Mouse (Mus musculus) kidney, embryonic 16.5 days (tissue): Measurements from ENCODE around the gene Mfsd12. TPM values are rescaled to one million over a fixed set of nuclear protein-coding genes. Genes with fewer than 3 reads are reported as not detected.

Experiments
- ATAC-seq: fragments of 200-750 bp; cut with Nextera tagmentation; 2 replicates; pipeline ENCODE4 v1.8.0; 2017; ENCODE audit warnings: moderate TSS enrichment; ENCODE audit not compliant: low FRiP score, low TSS enrichment
- H3K27ac ChIP-seq: fragments of 300-500 bp; sonication (generic); 2 replicates; pipeline ENCODE4 v1.5.1; 2014; ENCODE audit warnings: low read length
- H3K27me3 ChIP-seq: fragments of 300-500 bp; sonication (generic); 2 replicates; pipeline ENCODE4 v1.6.1; 2014; ENCODE audit warnings: low read length, control low read depth, mixed read lengths; ENCODE audit not compliant: insufficient read depth
- H3K36me3 ChIP-seq: fragments of 300-500 bp; sonication (generic); 2 replicates; pipeline ENCODE4 v1.6.1; 2014; ENCODE audit warnings: low read length, control low read depth, mixed read lengths; ENCODE audit not compliant: insufficient read depth
- H3K4me1 ChIP-seq: fragments of 300-500 bp; sonication (generic); 2 replicates; pipeline ENCODE4 v1.6.1; 2014; ENCODE audit warnings: low read length, control low read depth, mixed read lengths; ENCODE audit not compliant: insufficient read depth
- H3K4me2 ChIP-seq: fragments of 300-500 bp; sonication (generic); replicated peaks from 2 replicates; pipeline ENCODE4 v1.6.1; 2014; ENCODE audit warnings: low read depth, low read length
- H3K4me3 ChIP-seq: fragments of 300-500 bp; sonication (generic); 2 replicates; pipeline ENCODE4 v1.5.1; 2014; ENCODE audit warnings: mild to moderate bottlenecking, low read length
- H3K9ac ChIP-seq: fragments of 300-500 bp; sonication (generic); replicated peaks from 2 replicates; pipeline ENCODE4 v1.6.1; 2014; ENCODE audit warnings: low read length
- H3K9me3 ChIP-seq: fragments of 300-500 bp; sonication (generic); 2 replicates; pipeline ENCODE4 v1.6.1; 2016; ENCODE audit warnings: low read length, control low read depth
- WGBS: fragments of 180-500 bp; shearing (Covaris S2); extraction: QIAGEN DNeasy Blood & Tissue Kit; methylation state at CpG from one replicate; pipeline ENCODE4 v1.1.7; 2014; 5-methylcytosine and 5-hydroxymethylcytosine counted together
- polyA plus RNA-seq: library from polyadenylated mRNA; unstranded; fragments of >200 nt; fragmentation: Nextera tagmentation; extraction: Ambion mirVana; gene quantifications from 2 replicates; pipeline ENCODE4 v1.2.1, GENCODE M21; 2015

Mfsd12 gene
- polyA plus RNA-seq, 1 experiment from 2014 or later = 12.5 TPM

DNA sequence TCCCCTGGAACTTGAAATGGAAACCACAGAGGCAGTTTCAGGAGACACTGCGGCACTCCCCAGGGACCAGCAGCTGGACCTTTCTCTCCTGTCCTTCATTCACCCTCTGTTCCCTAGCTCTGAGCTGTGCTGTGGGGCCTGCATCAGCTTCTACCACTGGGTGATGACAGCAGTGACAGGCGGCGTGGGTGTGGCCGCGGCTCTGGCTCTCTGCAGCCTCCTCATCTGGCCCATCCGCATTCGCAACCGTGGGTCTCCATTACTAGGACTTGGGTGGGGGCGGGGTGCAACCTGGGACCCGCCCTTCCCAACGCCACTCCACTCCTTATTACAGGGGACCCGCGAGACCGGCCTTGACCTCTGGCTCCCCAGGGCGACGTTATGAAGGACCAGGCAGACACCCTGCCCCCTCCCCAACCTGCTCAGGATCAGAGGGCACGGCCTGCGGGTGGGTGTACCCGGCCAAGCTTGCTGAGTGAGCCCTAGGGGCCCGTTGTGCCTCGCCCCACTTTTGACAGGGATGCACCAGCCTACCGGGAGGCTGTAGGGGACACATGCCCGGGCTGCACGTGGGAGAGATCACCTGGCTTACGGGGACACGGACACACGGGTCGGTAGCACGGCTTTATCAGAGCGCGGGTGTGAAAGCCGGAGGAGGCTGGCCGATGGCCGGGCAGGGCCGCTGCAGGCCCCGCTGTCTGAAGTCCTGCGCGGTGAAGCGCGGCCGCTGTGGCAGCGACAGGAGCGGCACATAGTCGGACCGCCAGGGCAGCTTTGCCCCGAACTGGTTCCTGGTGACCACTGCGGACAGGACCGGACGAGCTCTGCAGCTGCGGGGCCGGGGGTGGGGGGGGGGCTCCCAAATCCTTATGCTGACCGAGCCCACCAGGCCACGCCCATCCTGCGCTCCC is 6.4 kb downstream of the Mfsd12 start:
- Histone ChIP-seq H3K4me3 (peak overlapping the region; percentile 44), H3K4me1 (peaks cover 36% of the 10 kb centered on the region), H3K27me3 (peaks cover 13% of the 10 kb centered on the region), H3K36me3 (peaks cover 23% of the 10 kb centered on the region), H3K4me2 (peak overlapping the region; percentile 71), H3K27ac (no peak overlapping the region), H3K9ac (peak overlapping the region; percentile 59), H3K9me3 (no peaks in the 10 kb centered on the region)
- peak; percentile 16 for ATAC-seq
- 10% methylated on average over 50 of the region's 54 CpGs for WGBS

DNA sequence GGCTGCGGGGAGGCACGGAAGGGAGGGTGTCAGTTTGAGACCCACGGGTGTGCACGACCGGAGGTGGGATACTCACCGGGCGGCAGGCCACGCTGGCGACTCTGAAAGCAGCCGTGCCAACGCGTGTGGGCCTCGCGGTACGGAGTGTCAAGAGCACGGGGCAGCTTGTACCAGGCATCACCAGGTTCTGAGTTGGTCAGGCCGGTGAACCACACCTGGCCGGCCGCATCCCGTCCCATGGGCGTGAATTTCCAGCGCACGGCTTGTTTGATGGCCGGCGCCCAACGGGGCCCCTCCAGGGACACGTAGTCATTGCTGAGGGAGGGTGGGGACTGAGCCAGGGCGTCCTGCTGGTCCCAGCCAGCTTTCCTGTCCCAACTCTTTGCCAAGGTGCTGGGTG is 7.4 kb downstream of the Mfsd12 start:
- ATAC-seq = no peak
- Histone ChIP-seq H3K4me2 (peak overlapping the region; percentile 71), H3K9me3 (no peaks in the 10 kb centered on the region), H3K36me3 (peaks cover 33% of the 10 kb centered on the region), H3K27me3 (peaks cover 13% of the 10 kb centered on the region), H3K27ac (no peak overlapping the region), H3K4me1 (peaks cover 30% of the 10 kb centered on the region), H3K4me3 (peak overlapping the region; percentile 44), H3K9ac (peak overlapping the region; percentile 59)
- 6% methylated on average over 28 of the region's 28 CpGs for WGBS

DNA sequence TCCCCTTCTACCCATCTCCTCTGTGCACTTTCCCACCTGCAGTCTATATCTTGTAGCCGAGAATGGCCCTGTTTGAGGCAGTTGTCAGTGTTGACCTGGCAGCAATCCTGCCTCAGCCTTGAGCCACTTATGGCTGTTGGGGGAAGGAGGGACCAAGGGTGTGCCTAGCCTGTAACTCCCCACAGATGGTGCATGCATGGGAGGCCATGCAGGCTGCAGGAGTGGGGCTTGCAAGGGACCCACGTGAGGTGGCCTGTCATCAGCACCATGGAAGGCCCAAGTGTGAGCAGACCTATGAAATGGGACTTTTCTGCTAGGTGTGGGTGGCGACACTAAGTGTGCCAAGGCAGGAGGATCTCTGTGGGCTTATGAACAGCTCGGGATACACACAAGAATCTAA is 7.8 kb downstream of the Mfsd12 start:
- peaks cover 13% of the 10 kb centered on the region for H3K27me3 ChIP-seq
- no peak for ATAC-seq
- peaks cover 37% of the 10 kb centered on the region for H3K36me3 ChIP-seq
- H3K4me1 ChIP-seq = peaks cover 30% of the 10 kb centered on the region
- H3K4me2 ChIP-seq = peak overlapping the region; percentile 71; the same call in 1 of the 2 replicates
- no peak overlapping the region for H3K4me3 ChIP-seq
- no peaks in the 10 kb centered on the region for H3K9me3 ChIP-seq
- H3K9ac ChIP-seq = no peak overlapping the region
- H3K27ac ChIP-seq = no peak overlapping the region
- WGBS = 34% methylated on average over 4 of the region's 4 CpGs

DNA sequence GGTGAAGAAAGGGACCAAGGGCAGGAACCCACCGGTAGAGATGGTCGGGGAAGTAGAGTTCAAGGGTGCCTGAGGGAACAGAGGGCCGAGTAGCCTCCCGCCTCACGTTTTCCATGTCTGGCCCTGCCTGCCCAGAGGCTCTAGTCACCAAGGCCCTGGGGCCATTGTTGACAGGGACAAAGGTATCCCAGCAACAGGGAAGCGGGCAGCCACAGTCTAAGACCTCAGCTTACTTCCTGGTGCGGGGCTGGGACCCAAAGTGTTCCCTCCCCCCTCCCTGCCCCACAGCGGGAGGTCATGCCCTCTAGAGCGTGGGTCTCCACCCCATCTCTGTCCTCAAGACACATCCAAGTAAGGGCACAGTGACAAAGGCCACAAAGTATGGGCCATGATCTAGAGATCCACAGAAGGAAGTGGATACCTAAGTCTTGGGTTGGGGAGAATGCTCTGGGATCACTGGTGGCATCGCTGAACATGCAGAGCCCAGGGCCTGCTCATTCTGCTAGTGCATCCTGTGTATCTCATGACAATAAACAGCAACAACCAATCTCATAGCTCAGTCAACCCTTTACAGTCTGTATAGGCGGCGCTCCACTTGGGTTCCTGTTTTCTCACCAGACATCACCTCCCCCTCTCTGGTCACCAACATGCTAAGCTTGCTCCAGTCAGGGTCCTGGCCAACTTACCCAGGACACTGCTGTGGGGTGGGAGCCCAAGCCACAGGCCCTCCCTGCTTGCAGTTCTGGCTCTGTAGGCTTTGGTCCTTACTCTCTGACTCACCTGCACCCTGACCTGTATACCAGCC is 8.6 kb downstream of the Mfsd12 start, which contains the start of gene 4930404N11Rik:
4930404N11Rik (minus strand) TSS at position 145 of the 805 bp plus-strand sequence.
- H3K4me1 ChIP-seq = peaks cover 30% of the 10 kb centered on the region
- no peaks in the 10 kb centered on the region for H3K9me3 ChIP-seq
- WGBS = 27% methylated on average over 12 of the region's 12 CpGs
- H3K4me3 ChIP-seq = peak within 1 kb of the TSS; percentile 44
- H3K4me2 ChIP-seq = peak within 1 kb of the TSS; percentile 71
- no peak within 1 kb of the TSS for H3K27ac ChIP-seq
- peak within 1 kb of the TSS; percentile 59 for H3K9ac ChIP-seq
- H3K36me3 ChIP-seq = peaks cover 45% of the 10 kb centered on the region
- H3K27me3 ChIP-seq = peaks cover 13% of the 10 kb centered on the region
- no peak for ATAC-seq

- Histone ChIP-seq H3K4me1 (peaks cover 30% of the 10 kb centered on the region), H3K9me3 (no peaks in the 10 kb centered on the region), H3K4me3 (no peak overlapping the region), H3K27me3 (peaks cover 13% of the 10 kb centered on the region), H3K4me2 (no peak overlapping the region), H3K9ac (no peak overlapping the region), H3K36me3 (peaks cover 52% of the 10 kb centered on the region), H3K27ac (no peak overlapping the region)
- no peak for ATAC-seq
- WGBS = 81% methylated on average over 6 of the region's 6 CpGs
Measured at GRCm38 (mm10) chr10:81366477-81367206, 9.4 kb downstream of the Mfsd12 start.

DNA sequence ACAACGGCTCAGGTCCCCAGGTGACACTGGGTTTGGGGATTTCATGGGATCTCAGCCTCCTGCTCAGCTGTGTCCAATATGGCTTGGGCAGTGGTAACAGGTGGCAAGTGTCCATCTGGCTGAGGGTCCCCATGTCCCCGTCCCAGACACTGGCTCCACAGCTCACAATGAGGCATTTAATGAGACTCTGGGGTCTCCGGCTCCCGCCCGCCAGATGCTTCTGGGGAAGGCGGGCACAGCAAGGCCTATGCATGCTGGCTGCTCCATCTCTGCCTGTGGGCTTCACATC is 9.9 kb downstream of the Mfsd12 start:
- H3K9ac ChIP-seq = no peak overlapping the region
- H3K4me3 ChIP-seq = no peak overlapping the region
- no peak for ATAC-seq
- H3K4me2 ChIP-seq = no peak overlapping the region
- peaks cover 56% of the 10 kb centered on the region for H3K36me3 ChIP-seq
- H3K27ac ChIP-seq = no peak overlapping the region
- H3K4me1 ChIP-seq = peaks cover 30% of the 10 kb centered on the region
- H3K27me3 ChIP-seq = peaks cover 13% of the 10 kb centered on the region
- WGBS = 85% methylated on average over 6 of the region's 6 CpGs
- no peaks in the 10 kb centered on the region for H3K9me3 ChIP-seq

- no peaks in the 10 kb centered on the region for H3K9me3 ChIP-seq
- H3K27me3 ChIP-seq = no peaks in the 10 kb centered on the region
- no peak overlapping the region for H3K4me2 ChIP-seq
- H3K4me3 ChIP-seq = no peak overlapping the region
- no peak overlapping the region for H3K9ac ChIP-seq
- H3K36me3 ChIP-seq = peaks cover 44% of the 10 kb centered on the region
- peaks cover 23% of the 10 kb centered on the region for H3K4me1 ChIP-seq
- ATAC-seq = no peak
- H3K27ac ChIP-seq = no peak overlapping the region
- 92% methylated on average over 10 of the region's 10 CpGs for WGBS
Measured at GRCm38 (mm10) chr10:81375322-81375721, 18.0 kb downstream of the Mfsd12 start.

- peak overlapping the region; percentile 90 for H3K4me2 ChIP-seq
- H3K4me3 ChIP-seq = peak overlapping the region; percentile 86
- peak overlapping the region; percentile 90 for H3K9ac ChIP-seq
- 36% methylated on average over 6 of the region's 6 CpGs for WGBS
- peaks cover 23% of the 10 kb centered on the region for H3K4me1 ChIP-seq
- H3K27me3 ChIP-seq = no peaks in the 10 kb centered on the region
- H3K27ac ChIP-seq = peak overlapping the region; percentile 49
- no peaks in the 10 kb centered on the region for H3K9me3 ChIP-seq
- ATAC-seq = no peak
- H3K36me3 ChIP-seq = peaks cover 30% of the 10 kb centered on the region
Measured at GRCm38 (mm10) chr10:81376561-81377361, 19.5 kb downstream of the Mfsd12 start.

DNA sequence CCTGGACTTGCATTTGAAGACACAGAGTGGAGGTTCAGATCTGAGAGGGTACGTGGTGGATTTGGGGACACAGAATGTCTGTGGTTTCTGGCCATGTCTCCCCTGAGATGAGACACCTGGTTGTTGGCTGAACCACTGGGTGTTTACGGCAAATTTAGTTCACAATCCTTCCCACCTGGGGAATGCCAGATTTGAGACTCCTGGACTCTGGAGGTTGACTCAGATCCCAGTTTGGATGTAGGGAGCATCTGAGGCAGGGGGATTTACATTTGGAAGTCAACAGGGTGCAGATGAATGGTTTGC is 20.0 kb downstream of the Mfsd12 start:
- H3K4me1 ChIP-seq = peaks cover 23% of the 10 kb centered on the region
- ATAC-seq = no peak
- no peaks in the 10 kb centered on the region for H3K27me3 ChIP-seq
- peak overlapping the region; percentile 90 for H3K4me2 ChIP-seq
- peak overlapping the region; percentile 90 for H3K9ac ChIP-seq
- H3K4me3 ChIP-seq = peak overlapping the region; percentile 86
- 35% methylated on average over 2 of the region's 2 CpGs for WGBS
- peaks cover 28% of the 10 kb centered on the region for H3K36me3 ChIP-seq
- H3K27ac ChIP-seq = peak overlapping the region; percentile 49
- H3K9me3 ChIP-seq = no peaks in the 10 kb centered on the region
